16 mouse cellular contexts compared by ENCODE assay signal in the genomic region with DNA sequence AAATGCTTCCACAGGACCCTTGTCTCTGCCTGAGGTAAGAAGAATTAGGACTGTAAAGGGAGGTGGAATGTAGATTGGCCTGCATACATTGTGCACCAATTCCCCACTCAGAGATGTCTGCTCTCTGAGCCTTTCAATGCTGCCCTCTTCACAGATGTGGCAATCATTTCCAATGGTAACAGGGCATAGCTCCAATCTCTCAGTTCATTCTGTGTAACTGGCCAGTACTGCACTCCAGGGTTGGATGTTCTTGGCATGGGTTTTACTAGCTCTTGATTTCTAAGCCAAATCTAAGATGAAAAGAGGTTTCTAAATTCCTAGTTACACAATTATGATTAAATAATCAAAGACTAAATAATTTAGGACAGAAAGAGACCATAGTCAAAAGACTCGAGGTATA.
DNase-seq lines count a peak whose midpoint lies in the region; ATAC-seq and TF ChIP-seq lines count a peak whose summit lies in the region.
"Had no signal": no experiment of that assay in that cellular context is flagged by ENCODE, and none has a peak within 500 bp of the region (broad histone marks: within the 10 kb centered on the region; RNA-seq: fewer than 3 reads in every experiment).

No protein-coding gene starts in this region.

- H3K4me1 ChIP-seq in heart, embryonic 12.5 days (replicated peaks): no peaks in the 10 kb centered on the region
- H3K4me1 ChIP-seq in thymus, adult 2 months (replicated peaks; ENCODE audit: control insufficient read depth, insufficient read depth, low read length): no peaks in the 10 kb centered on the region
- H3K4me1 ChIP-seq: liver, embryonic 13.5 days had no signal

- intact Hi-C loops in heart, postnatal 25 days (cut with DNase I): no loop called here

- no peak for TF ChIP-seq POLR2A in brain, embryonic 14.5 days (IDR thresholded peaks at IDR 0.05; ENCODE audit: borderline replicate concordance, extremely low read depth, insufficient read depth, insufficient read length, poor library complexity, severe bottlenecking)
- no peak for TF ChIP-seq POLR2A in thymus, adult 2 months (IDR thresholded peaks at IDR 0.05; ENCODE audit: control insufficient read depth, extremely low read depth, insufficient read depth, low read length, poor library complexity)

- TF ChIP-seq CTCF in brain, embryonic 14.5 days (IDR thresholded peaks at IDR 0.05; ENCODE audit: borderline replicate concordance, extremely low read depth, insufficient read depth, insufficient read length): no peak
- no peak for TF ChIP-seq CTCF in thymus, adult 2 months (IDR thresholded peaks at IDR 0.05; ENCODE audit: borderline replicate concordance, control insufficient read depth, extremely low read depth, insufficient read depth, low read length, poor library complexity)

- H3K4me3 ChIP-seq in heart, embryonic 12.5 days: no peak overlapping the region
- no peak overlapping the region for H3K4me3 ChIP-seq in thymus, adult 2 months (ENCODE audit: control insufficient read depth, insufficient read depth, low read length)
- H3K4me3 ChIP-seq: liver, embryonic 13.5 days had no signal

- H3K27ac ChIP-seq in heart, embryonic 12.5 days (ENCODE audit: poor library complexity, severe bottlenecking): no peak overlapping the region
- no peak overlapping the region for H3K27ac ChIP-seq in thymus, adult 2 months (ENCODE audit: control insufficient read depth, insufficient read depth, low read length)
- H3K27ac ChIP-seq: liver, embryonic 13.5 days had no signal

- no peaks in the 10 kb centered on the region for H3K36me3 ChIP-seq in heart, embryonic 12.5 days
- no peaks in the 10 kb centered on the region for H3K36me3 ChIP-seq in thymus, adult 2 months (ENCODE audit: control insufficient read depth, insufficient read depth, low read length)
- H3K36me3 ChIP-seq: liver, embryonic 13.5 days had no signal

- ATAC-seq in heart, embryonic 12.5 days (ENCODE audit: insufficient number of reproducible peaks, low FRiP score): no peak

- 76% methylated on average over 1 of the region's 1 CpGs for WGBS in heart, embryonic 12.5 days
- 89% methylated on average over 1 of the region's 1 CpGs for WGBS in thymus, adult 2 months

- no peaks in the 10 kb centered on the region for H3K9me3 ChIP-seq in heart, embryonic 12.5 days (replicated peaks)
- H3K9me3 ChIP-seq: liver, embryonic 13.5 days had no signal

- no peak overlapping the region for H3K9ac ChIP-seq in heart, embryonic 12.5 days
- H3K9ac ChIP-seq: liver, embryonic 13.5 days had no signal

- peak; percentile 46 for DNase-seq in adrenal gland, adult 2 months
- no peak for DNase-seq in adrenal gland, adult 18-20 months (ENCODE audit: low spot score in 2 of 2)
- peak; percentile 7 for DNase-seq in heart, postnatal 25 days (ENCODE audit: low spot score)
- DNase-seq in brain, embryonic 14.5 days (ENCODE audit: low read depth): peak; percentile 17
- peak; percentile 35 for DNase-seq in lung, postnatal 10 days
- no peak for DNase-seq in ovary, postnatal 14 days (ENCODE audit: low spot score)
- DNase-seq in thymus, adult 2 months: no peak
- DNase-seq: cerebellum, adult 9-10 months; embryo, embryonic 11 days; heart, postnatal 10 days; kidney, adult 8-10 months; kidney, postnatal 4 days; layer of hippocampus, postnatal 36 days; left cerebral cortex, postnatal 4 days; liver, embryonic 13.5 days had no signal

- H3K27me3 ChIP-seq in heart, embryonic 12.5 days (replicated peaks): no peaks in the 10 kb centered on the region
- H3K27me3 ChIP-seq in thymus, adult 2 months (ENCODE audit: control insufficient read depth, insufficient read depth, low read length): no peaks in the 10 kb centered on the region
- H3K27me3 ChIP-seq: liver, embryonic 13.5 days had no signal

- no peak overlapping the region for H3K4me2 ChIP-seq in heart, embryonic 12.5 days
- H3K4me2 ChIP-seq: liver, embryonic 13.5 days had no signal

Comparison
In these comparisons a context has a peak if more than half of its experiments do, and no peak if none do; other contexts are left out.
1. DNase-seq: peak in adrenal gland, adult 2 months (single experiment), heart, postnatal 25 days (single experiment), brain, embryonic 14.5 days (single experiment) and lung, postnatal 10 days (single experiment); none in adrenal gland, adult 18-20 months (0 of 2), ovary, postnatal 14 days (single experiment) and thymus, adult 2 months (single experiment).